Mouse (Mus musculus): Measurements from ENCODE around the gene Rtbdn. TPM values are rescaled to one million over a fixed set of nuclear protein-coding genes. Genes with fewer than 3 reads are reported as not detected.
"Not testable (repeated sequence)": the region's sequence is repeated elsewhere in the genome, so short reads cannot be mapped to it uniquely, and the experiment has no call there.

Gene Rtbdn
- total RNA-seq (2015; ENCODE audit: low replicate concordance) (not detected in 2 replicates), total RNA-seq (2017; ENCODE audit: low replicate concordance) (not detected in 2 replicates)

- 0 out of 2 replicates have a peak, but pooled peaks have one; percentile 18 for ATAC-seq (replicated peaks; ENCODE audit: low FRiP score, poor library complexity, severe bottlenecking)
These were observed at the start of gene Rtbdn for GRCm38 (mm10) chr8:84946528-84947240. Rtbdn (plus strand) TSS chr8:84946991.

DNA sequence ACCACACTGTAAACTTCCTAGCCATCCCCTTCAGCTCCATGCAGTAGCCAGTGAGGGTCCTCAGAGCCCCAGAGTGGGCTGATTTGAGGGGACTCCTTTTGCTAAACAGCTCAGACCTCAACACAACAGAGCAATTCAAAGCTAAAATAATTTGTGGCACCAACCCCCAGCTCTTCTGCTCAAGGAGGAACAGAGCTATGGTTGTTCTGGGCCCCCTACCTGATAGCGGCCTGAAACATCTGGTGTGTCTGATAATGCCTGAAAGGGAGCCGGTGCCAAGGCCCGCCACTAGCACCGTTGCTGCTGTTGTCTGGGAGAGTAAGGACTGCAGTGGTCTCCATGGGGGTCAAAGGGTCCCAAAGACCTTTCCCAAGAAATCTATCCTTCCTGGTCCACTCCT is 45.7 kb upstream of the Rtbdn start:
- ATAC-seq (replicated peaks; ENCODE audit: low FRiP score, poor library complexity, severe bottlenecking): peak; percentile 75

DNA sequence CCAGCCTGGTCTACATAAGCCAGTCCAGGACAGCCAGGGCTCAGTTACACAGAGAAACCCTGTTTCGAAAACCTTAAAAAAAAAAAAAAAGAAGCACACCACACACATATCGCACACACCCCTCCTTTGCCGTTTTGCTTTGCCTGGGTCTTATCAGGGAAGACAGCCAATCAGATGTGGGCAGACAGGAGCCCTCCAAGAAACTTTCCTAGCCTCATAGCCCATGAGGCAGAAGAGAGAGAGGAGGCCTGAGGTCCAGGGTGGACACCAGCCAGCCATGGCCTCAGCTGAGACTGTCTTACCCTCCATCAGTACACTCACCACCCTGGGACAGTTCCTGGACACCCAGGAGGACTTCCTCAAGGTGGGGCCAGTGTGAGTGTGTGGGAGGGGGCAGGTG is 45.0 kb upstream of the Rtbdn start, which contains the start of gene Klf1:
Gene Klf1 (plus strand): TSS at position 177 of the 400 bp plus-strand sequence.
- ATAC-seq (replicated peaks; ENCODE audit: low FRiP score, poor library complexity, severe bottlenecking): peak; percentile 67

- ATAC-seq (replicated peaks; ENCODE audit: low FRiP score, poor library complexity, severe bottlenecking): no peak
These were observed 44.3 kb upstream of the Rtbdn start for GRCm38 (mm10) chr8:84902367-84902919.

DNA sequence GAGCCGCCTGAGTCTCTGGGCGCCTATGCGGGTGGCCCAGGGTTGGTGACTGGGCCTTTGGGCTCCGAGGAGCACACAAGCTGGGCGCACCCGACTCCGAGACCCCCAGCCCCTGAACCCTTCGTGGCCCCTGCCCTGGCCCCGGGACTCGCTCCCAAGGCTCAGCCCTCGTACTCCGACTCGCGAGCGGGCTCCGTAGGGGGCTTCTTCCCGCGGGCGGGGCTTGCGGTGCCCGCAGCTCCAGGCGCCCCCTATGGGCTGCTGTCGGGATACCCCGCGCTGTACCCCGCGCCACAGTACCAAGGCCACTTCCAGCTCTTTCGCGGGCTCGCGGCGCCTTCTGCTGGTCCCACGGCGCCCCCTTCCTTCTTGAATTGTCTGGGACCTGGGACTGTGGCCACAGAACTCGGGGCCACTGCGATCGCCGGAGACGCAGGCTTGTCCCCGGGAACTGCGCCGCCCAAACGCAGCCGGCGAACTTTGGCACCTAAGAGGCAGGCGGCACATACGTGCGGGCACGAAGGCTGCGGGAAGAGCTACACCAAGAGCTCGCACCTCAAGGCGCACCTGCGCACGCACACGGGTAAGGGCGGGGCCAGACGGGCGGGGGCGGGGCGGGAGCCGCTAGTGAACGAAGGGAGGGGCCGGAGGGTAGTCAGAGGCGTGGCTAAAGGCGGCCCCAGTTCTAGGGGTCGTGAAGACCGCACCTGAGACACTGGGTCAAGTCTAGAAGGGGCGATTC is 43.7 kb upstream of the Rtbdn start:
- ATAC-seq (replicated peaks; ENCODE audit: low FRiP score, poor library complexity, severe bottlenecking): peak; percentile 60

- no peak for ATAC-seq (replicated peaks; ENCODE audit: low FRiP score, poor library complexity, severe bottlenecking)
These were observed 42.4 kb upstream of the Rtbdn start for GRCm38 (mm10) chr8:84904351-84904750.

- no peak for ATAC-seq (replicated peaks; ENCODE audit: low FRiP score, poor library complexity, severe bottlenecking)
These were observed 39.8 kb upstream of the Rtbdn start for GRCm38 (mm10) chr8:84907037-84907436.

GRCm38 (mm10) chr8:84907493-84907892 is 39.3 kb upstream of the Rtbdn start:
- no peak for ATAC-seq (replicated peaks; ENCODE audit: low FRiP score, poor library complexity, severe bottlenecking)

DNA sequence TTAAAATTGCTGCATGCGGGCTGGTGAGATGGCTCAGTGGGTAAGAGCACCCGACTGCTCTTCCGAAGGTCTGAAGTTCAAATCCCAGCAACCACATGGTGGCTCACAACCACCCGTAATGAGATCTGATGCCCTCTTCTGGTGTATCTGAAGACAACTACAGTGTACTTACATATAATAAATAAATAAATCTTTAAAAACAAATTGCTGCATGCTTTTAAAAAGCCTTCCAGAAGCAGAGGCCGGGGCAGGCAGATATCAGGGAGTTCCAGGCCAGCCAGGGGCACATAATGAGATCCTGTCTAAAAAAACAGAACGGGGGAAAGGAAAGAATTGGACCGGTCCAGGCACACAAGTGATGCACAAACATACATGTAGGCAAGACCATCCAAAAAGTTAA is 38.8 kb upstream of the Rtbdn start:
- ATAC-seq (replicated peaks; ENCODE audit: low FRiP score, poor library complexity, severe bottlenecking): not testable (repeated sequence)

GRCm38 (mm10) chr8:84908421-84909161 is 38.2 kb upstream of the Rtbdn start, which contains the start of gene Dnase2a:
Dnase2a (plus strand) TSS chr8:84908560.
- peak; percentile 84 for ATAC-seq (replicated peaks; ENCODE audit: low FRiP score, poor library complexity, severe bottlenecking)

GRCm38 (mm10) chr8:84909162-84909767 is 37.5 kb upstream of the Rtbdn start:
- ATAC-seq (replicated peaks; ENCODE audit: low FRiP score, poor library complexity, severe bottlenecking): peak; percentile 10; the same call in 1 of the 2 replicates

GRCm38 (mm10) chr8:84909949-84910348 is 36.8 kb upstream of the Rtbdn start:
- ATAC-seq (replicated peaks; ENCODE audit: low FRiP score, poor library complexity, severe bottlenecking): peak; percentile 34

GRCm38 (mm10) chr8:84910551-84910950 is 36.2 kb upstream of the Rtbdn start:
- no peak for ATAC-seq (replicated peaks; ENCODE audit: low FRiP score, poor library complexity, severe bottlenecking)

DNA sequence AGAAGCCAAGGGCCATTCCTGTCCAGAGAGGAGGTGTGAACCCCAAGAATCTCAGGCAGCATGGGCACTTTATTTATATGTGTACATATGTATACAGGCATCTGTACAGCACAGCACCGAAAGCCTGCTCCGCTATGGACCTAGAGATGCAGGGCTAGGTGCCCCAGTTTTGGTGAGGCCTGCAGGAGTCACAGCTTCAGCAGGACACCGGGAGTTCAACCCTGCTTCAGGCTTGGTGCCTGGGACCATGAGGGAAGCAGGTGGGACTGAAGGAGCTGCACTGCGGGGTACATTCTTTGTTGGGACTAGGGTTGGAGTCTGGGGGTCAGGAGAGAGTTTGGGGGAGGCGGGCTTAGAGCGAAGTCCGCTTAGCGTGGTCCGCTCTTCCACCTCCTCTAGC is 34.9 kb upstream of the Rtbdn start:
- ATAC-seq (replicated peaks; ENCODE audit: low FRiP score, poor library complexity, severe bottlenecking): no peak

DNA sequence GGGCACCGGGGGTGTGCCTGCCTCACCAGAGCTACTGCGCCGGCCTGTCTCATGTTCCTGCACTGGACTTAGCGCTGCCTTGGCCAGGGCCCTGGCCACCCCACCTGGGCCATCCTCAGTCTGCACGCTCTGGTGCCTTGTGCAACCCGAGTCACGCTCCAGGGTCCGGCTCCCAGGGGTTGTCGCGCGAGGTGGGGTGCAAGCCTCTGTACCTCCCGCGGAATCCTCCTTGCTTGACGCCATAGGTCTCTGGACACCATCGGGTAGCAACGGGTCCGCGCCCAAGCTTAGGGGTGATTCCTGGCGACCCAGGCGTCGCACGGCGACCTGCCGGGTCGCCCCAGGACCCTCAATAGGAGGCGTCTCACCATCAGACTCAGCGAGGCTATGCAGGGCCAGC is 34.4 kb upstream of the Rtbdn start:
- ATAC-seq (replicated peaks; ENCODE audit: low FRiP score, poor library complexity, severe bottlenecking): no peak

- peak; percentile 61 for ATAC-seq (replicated peaks; ENCODE audit: low FRiP score, poor library complexity, severe bottlenecking)
These were observed 33.8 kb upstream of the Rtbdn start for GRCm38 (mm10) chr8:84912895-84913501.

- no peak for ATAC-seq (replicated peaks; ENCODE audit: low FRiP score, poor library complexity, severe bottlenecking)
These were observed 33.3 kb upstream of the Rtbdn start for GRCm38 (mm10) chr8:84913502-84913900.

- ATAC-seq (replicated peaks; ENCODE audit: low FRiP score, poor library complexity, severe bottlenecking): peak; percentile 31
These were observed 32.8 kb upstream of the Rtbdn start for GRCm38 (mm10) chr8:84913960-84914359.

DNA sequence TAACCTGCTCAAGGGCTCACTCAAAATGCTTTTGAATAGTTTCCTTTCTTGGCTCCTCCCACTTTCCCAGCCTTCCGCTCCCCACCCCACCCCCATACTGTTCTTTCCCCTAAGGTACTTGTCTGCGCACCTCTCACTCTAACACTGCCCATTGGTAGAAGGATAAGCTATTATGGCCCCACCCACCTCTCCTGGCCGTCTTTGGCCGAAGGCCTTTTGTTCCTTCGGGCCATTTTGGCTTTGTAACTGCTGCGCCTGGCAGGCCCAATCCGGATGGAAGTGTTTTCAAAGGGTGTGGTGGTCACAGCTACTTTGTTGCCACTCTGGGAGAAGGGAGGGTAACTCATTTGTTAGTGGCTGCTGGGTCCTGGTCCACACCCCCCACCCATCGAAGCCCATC is 31.5 kb upstream of the Rtbdn start:
- no peak for ATAC-seq (replicated peaks; ENCODE audit: low FRiP score, poor library complexity, severe bottlenecking)

Measured in erythroblast, adult 5-6 weeks (primary cell).